Mouse (Mus musculus): ENCODE results near the gene Eif2b1. TPM values are rescaled to one million over a fixed set of nuclear protein-coding genes. Genes with fewer than 3 reads are reported as not detected.
A peak's percentile ranks its signal among the peaks of the same experiment; 100 is the strongest.

The Eif2b1 gene
- polyA plus RNA-seq, 1 experiment from 2014 or later: 37.3 TPM

GRCm38 (mm10) chr5:124540383-124540786 lies 38.5 kb downstream of the Eif2b1 start, which contains the start of gene Tmed2:
TSS of gene Tmed2 (plus strand) at chr5:124540695.
- peak within 1 kb of the TSS; percentile 66 for H3K4me2 ChIP-seq (replicated peaks; ENCODE audit: low read depth)
- H3K27me3 ChIP-seq (replicated peaks; ENCODE audit: control insufficient read depth, insufficient read depth, low read length): no peaks in the 10 kb centered on the region
- H3K27ac ChIP-seq (ENCODE audit: low read depth, low read length): peak within 1 kb of the TSS; percentile 96
- no peaks in the 10 kb centered on the region for H3K9me3 ChIP-seq (ENCODE audit: control insufficient read depth)
- peak; percentile 97 for ATAC-seq
- peak; percentile 63 for TF ChIP-seq CTCF (IDR thresholded peaks at IDR 0.05; ENCODE audit: low read depth)
- H3K36me3 ChIP-seq (ENCODE audit: control insufficient read depth, insufficient read depth): peaks cover 27% of the 10 kb centered on the region
- H3K4me3 ChIP-seq (ENCODE audit: low read depth, low read length): peak within 1 kb of the TSS; percentile 66
- H3K9ac ChIP-seq (ENCODE audit: low read depth, low read length): peak within 1 kb of the TSS; percentile 66
- H3K4me1 ChIP-seq (replicated peaks; ENCODE audit: control insufficient read depth, insufficient read depth, low read length): no peaks in the 10 kb centered on the region
- WGBS: under 1% methylated on average over 34 of the region's 35 CpGs

GRCm38 (mm10) chr5:124539905-124540304 lies 39.0 kb downstream of the Eif2b1 start:
- WGBS: 75% methylated on average over 4 of the region's 4 CpGs
- H3K27ac ChIP-seq (ENCODE audit: low read depth, low read length): 0 out of 2 replicates have a peak overlapping the region, but pooled peaks have one; percentile 96
- H3K9ac ChIP-seq (ENCODE audit: low read depth, low read length): no peak overlapping the region

GRCm38 (mm10) chr5:124538813-124539792 lies 39.8 kb downstream of the Eif2b1 start:
- Histone ChIP-seq H3K36me3 (ENCODE audit: control insufficient read depth, insufficient read depth) (peaks cover 18% of the 10 kb centered on the region), H3K4me1 (replicated peaks; ENCODE audit: control insufficient read depth, insufficient read depth, low read length) (no peaks in the 10 kb centered on the region), H3K27ac (ENCODE audit: low read depth, low read length) (no peak overlapping the region), H3K4me3 (ENCODE audit: low read depth, low read length) (no peak overlapping the region), H3K4me2 (replicated peaks; ENCODE audit: low read depth) (no peak overlapping the region), H3K27me3 (replicated peaks; ENCODE audit: control insufficient read depth, insufficient read depth, low read length) (no peaks in the 10 kb centered on the region), H3K9me3 (ENCODE audit: control insufficient read depth) (no peaks in the 10 kb centered on the region), H3K9ac (ENCODE audit: low read depth, low read length) (no peak overlapping the region)
- 74% methylated on average over 15 of the region's 16 CpGs for WGBS
- no peak for ATAC-seq
- TF ChIP-seq CTCF (IDR thresholded peaks at IDR 0.05; ENCODE audit: low read depth): peak; percentile 74

More at GRCm38 (mm10) chr5:124539905-124540304, 39.0 kb downstream of the Eif2b1 start:
- no peaks in the 10 kb centered on the region for H3K9me3 ChIP-seq (ENCODE audit: control insufficient read depth)
- H3K27me3 ChIP-seq (replicated peaks; ENCODE audit: control insufficient read depth, insufficient read depth, low read length): no peaks in the 10 kb centered on the region
- ATAC-seq: no peak
- peak overlapping the region; percentile 49; the same call in 1 of the 2 replicates for H3K4me2 ChIP-seq (replicated peaks; ENCODE audit: low read depth)
- no peak for TF ChIP-seq CTCF (IDR thresholded peaks at IDR 0.05; ENCODE audit: low read depth)
- H3K36me3 ChIP-seq (ENCODE audit: control insufficient read depth, insufficient read depth): peaks cover 24% of the 10 kb centered on the region
- no peaks in the 10 kb centered on the region for H3K4me1 ChIP-seq (replicated peaks; ENCODE audit: control insufficient read depth, insufficient read depth, low read length)
- peak overlapping the region; percentile 66 for H3K4me3 ChIP-seq (ENCODE audit: low read depth, low read length)

- ATAC-seq: no peak
- Histone ChIP-seq H3K36me3 (ENCODE audit: control insufficient read depth, insufficient read depth) (no peaks in the 10 kb centered on the region), H3K4me1 (replicated peaks; ENCODE audit: control insufficient read depth, insufficient read depth, low read length) (no peaks in the 10 kb centered on the region), H3K27ac (ENCODE audit: low read depth, low read length) (0 out of 2 replicates have a peak overlapping the region, but pooled peaks have one; percentile 22), H3K9ac (ENCODE audit: low read depth, low read length) (peak overlapping the region; percentile 27; the same call in 1 of the 2 replicates), H3K9me3 (ENCODE audit: control insufficient read depth) (no peaks in the 10 kb centered on the region), H3K4me3 (ENCODE audit: low read depth, low read length) (0 out of 2 replicates have a peak overlapping the region, but pooled peaks have one; percentile 7), H3K4me2 (replicated peaks; ENCODE audit: low read depth) (peak overlapping the region; percentile 64), H3K27me3 (replicated peaks; ENCODE audit: control insufficient read depth, insufficient read depth, low read length) (no peaks in the 10 kb centered on the region)
- WGBS: 11% methylated on average over 7 of the region's 17 CpGs
- TF ChIP-seq CTCF (IDR thresholded peaks at IDR 0.05; ENCODE audit: low read depth): peak; percentile 38
Observed at GRCm38 (mm10) chr5:124536776-124537175, 42.2 kb downstream of the Eif2b1 start.

- no peak overlapping the region for H3K4me2 ChIP-seq (replicated peaks; ENCODE audit: low read depth)
- H3K4me1 ChIP-seq (replicated peaks; ENCODE audit: control insufficient read depth, insufficient read depth, low read length): no peaks in the 10 kb centered on the region
- H3K36me3 ChIP-seq (ENCODE audit: control insufficient read depth, insufficient read depth): no peaks in the 10 kb centered on the region
- no peaks in the 10 kb centered on the region for H3K9me3 ChIP-seq (ENCODE audit: control insufficient read depth)
- 61% methylated on average over 5 of the region's 5 CpGs for WGBS
- no peak for TF ChIP-seq CTCF (IDR thresholded peaks at IDR 0.05; ENCODE audit: low read depth)
- H3K4me3 ChIP-seq (ENCODE audit: low read depth, low read length): no peak overlapping the region
- H3K9ac ChIP-seq (ENCODE audit: low read depth, low read length): no peak overlapping the region
- H3K27ac ChIP-seq (ENCODE audit: low read depth, low read length): no peak overlapping the region
- no peak for ATAC-seq
- no peaks in the 10 kb centered on the region; the same call in 1 of the 2 replicates for H3K27me3 ChIP-seq (replicated peaks; ENCODE audit: control insufficient read depth, insufficient read depth, low read length)
Observed at GRCm38 (mm10) chr5:124535016-124535415, 43.9 kb downstream of the Eif2b1 start.

GRCm38 (mm10) chr5:124532451-124532850 lies 46.5 kb downstream of the Eif2b1 start:
- Histone ChIP-seq H3K4me1 (replicated peaks; ENCODE audit: control insufficient read depth, insufficient read depth, low read length) (no peaks in the 10 kb centered on the region), H3K27ac (ENCODE audit: low read depth, low read length) (no peak overlapping the region), H3K4me2 (replicated peaks; ENCODE audit: low read depth) (no peak overlapping the region), H3K9me3 (ENCODE audit: control insufficient read depth) (no peaks in the 10 kb centered on the region), H3K9ac (ENCODE audit: low read depth, low read length) (no peak overlapping the region), H3K4me3 (ENCODE audit: low read depth, low read length) (no peak overlapping the region), H3K27me3 (replicated peaks; ENCODE audit: control insufficient read depth, insufficient read depth, low read length) (no peaks in the 10 kb centered on the region; the same call in 1 of the 2 replicates), H3K36me3 (ENCODE audit: control insufficient read depth, insufficient read depth) (no peaks in the 10 kb centered on the region)
- no peak for ATAC-seq
- 35% methylated on average over 7 of the region's 7 CpGs for WGBS
- TF ChIP-seq CTCF (IDR thresholded peaks at IDR 0.05; ENCODE audit: low read depth): no peak
